Mouse (Mus musculus): ENCODE results near the gene Adprm. TPM values are rescaled to one million over a fixed set of nuclear protein-coding genes. Genes with fewer than 3 reads are reported as not detected.

Gene Adprm
- total RNA-seq, 2 experiments from 2014 or later: 21.1 to 25.7 TPM

GRCm38 (mm10) chr11:67078000-67078399, 25.6 kb upstream of the Adprm start, which contains the start of gene Myh3:
Gene Myh3, plus strand, starts transcription at chr11:67078300.
- DNase-seq (ENCODE audit: low spot score in 2 of 2): no peak

GRCm38 (mm10) chr11:67077435-67077834, 25.0 kb upstream of the Adprm start:
- no peak for DNase-seq (ENCODE audit: low spot score in 2 of 2)

- no peak for DNase-seq (ENCODE audit: low spot score in 2 of 2)
Observed at GRCm38 (mm10) chr11:67076781-67077180, 24.4 kb upstream of the Adprm start.

- no peak for DNase-seq (ENCODE audit: low spot score in 2 of 2)
Observed at GRCm38 (mm10) chr11:67075036-67075435, 22.6 kb upstream of the Adprm start.

GRCm38 (mm10) chr11:67072615-67073130, 20.3 kb upstream of the Adprm start:
- DNase-seq (ENCODE audit: low spot score in 2 of 2): no peak

GRCm38 (mm10) chr11:67067741-67068140, 15.3 kb upstream of the Adprm start:
- DNase-seq (ENCODE audit: low spot score in 2 of 2): no peak

GRCm38 (mm10) chr11:67062726-67063125, 10.3 kb upstream of the Adprm start:
- DNase-seq (ENCODE audit: low spot score in 2 of 2): no peak

GRCm38 (mm10) chr11:67061311-67061710, 8.9 kb upstream of the Adprm start:
- DNase-seq (ENCODE audit: low spot score in 2 of 2): no peak

GRCm38 (mm10) chr11:67054754-67055365, 2.5 kb upstream of the Adprm start:
- DNase-seq (ENCODE audit: low spot score in 2 of 2): no peak

GRCm38 (mm10) chr11:67051676-67052320, 596 bp downstream of the Adprm start:
- no peak for DNase-seq (ENCODE audit: low spot score in 2 of 2)

- no peak for DNase-seq (ENCODE audit: low spot score in 2 of 2)
Observed at GRCm38 (mm10) chr11:67049256-67049655, 3.1 kb downstream of the Adprm start.

GRCm38 (mm10) chr11:67048496-67048895, 3.9 kb downstream of the Adprm start:
- no peak for DNase-seq (ENCODE audit: low spot score in 2 of 2)

GRCm38 (mm10) chr11:67047199-67047598, 5.2 kb downstream of the Adprm start:
- DNase-seq (ENCODE audit: low spot score in 2 of 2): no peak

GRCm38 (mm10) chr11:67044959-67045358, 7.4 kb downstream of the Adprm start:
- no peak for DNase-seq (ENCODE audit: low spot score in 2 of 2)

GRCm38 (mm10) chr11:67043007-67043406, 9.4 kb downstream of the Adprm start:
- no peak for DNase-seq (ENCODE audit: low spot score in 2 of 2)

GRCm38 (mm10) chr11:67040483-67040882, 11.9 kb downstream of the Adprm start:
- DNase-seq (ENCODE audit: low spot score in 2 of 2): no peak

GRCm38 (mm10) chr11:67039799-67040198, 12.6 kb downstream of the Adprm start:
- no peak for DNase-seq (ENCODE audit: low spot score in 2 of 2)

GRCm38 (mm10) chr11:67036892-67037291, 15.5 kb downstream of the Adprm start:
- no peak for DNase-seq (ENCODE audit: low spot score in 2 of 2)

GRCm38 (mm10) chr11:67036229-67036628, 16.2 kb downstream of the Adprm start:
- DNase-seq (ENCODE audit: low spot score in 2 of 2): no peak

GRCm38 (mm10) chr11:67034775-67035485, 17.5 kb downstream of the Adprm start:
- DNase-seq (ENCODE audit: low spot score in 2 of 2): no peak

- DNase-seq (ENCODE audit: low spot score in 2 of 2): no peak
Observed at GRCm38 (mm10) chr11:67031603-67031915, 20.8 kb downstream of the Adprm start.

- no peak for DNase-seq (ENCODE audit: low spot score in 2 of 2)
Observed at GRCm38 (mm10) chr11:67030904-67031602, 21.3 kb downstream of the Adprm start.
